Mouse (Mus musculus): ENCODE measurements around the gene Fam178b. TPM values are rescaled to one million over a fixed set of nuclear protein-coding genes. Genes with fewer than 3 reads are reported as not detected.

Gene Fam178b
- polyA plus RNA-seq, 1 experiment: not detected

DNA sequence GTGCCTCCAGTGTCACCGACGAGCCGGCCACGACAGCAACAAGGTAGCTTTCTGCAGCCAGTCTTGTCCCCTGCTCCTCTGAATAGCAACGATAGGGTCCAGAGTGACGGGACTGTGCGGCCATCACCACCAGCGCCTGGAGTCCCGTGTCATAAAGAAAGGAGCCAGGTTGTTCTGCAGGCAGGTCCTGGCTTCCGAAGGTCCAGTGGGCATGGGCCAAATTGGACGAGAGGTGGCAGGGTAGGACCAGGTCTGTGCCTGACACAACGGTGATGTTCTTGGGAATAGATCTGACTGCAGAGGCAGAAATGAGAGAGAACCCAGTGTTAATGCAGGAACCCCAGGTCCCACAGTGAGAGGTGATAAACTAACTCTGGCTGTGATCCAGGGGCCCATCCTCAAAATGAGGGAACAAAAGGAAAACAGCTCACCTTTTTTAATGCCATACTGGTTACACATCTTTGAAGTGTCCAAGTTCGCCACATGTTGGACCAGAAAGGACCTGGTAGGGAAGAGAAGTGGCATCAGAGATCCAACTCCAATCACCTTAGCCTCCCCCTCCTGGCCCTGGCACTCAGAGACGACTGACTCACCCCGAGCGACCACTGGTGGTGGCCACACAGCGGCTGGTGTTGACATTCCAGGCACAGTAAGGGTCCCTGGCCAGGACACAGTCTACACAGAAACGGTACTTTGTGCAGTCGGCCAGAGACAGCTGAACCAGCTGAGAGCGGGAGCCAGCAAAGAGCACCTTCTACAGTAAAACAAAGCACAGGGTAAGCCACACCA, 132.7 kb downstream of the Fam178b start:
- Histone ChIP-seq H3K4me1 (ENCODE audit: control insufficient read depth, insufficient read depth, low read length) (peaks cover 16% of the 10 kb centered on the region), H3K27ac (ENCODE audit: insufficient read depth, low read depth, low read length) (no peak overlapping the region), H3K4me3 (ENCODE audit: insufficient read depth, low read depth, low read length) (no peak overlapping the region)
- WGBS: 84% methylated on average over 20 of the region's 20 CpGs
- no peak for TF ChIP-seq POLR2A (IDR thresholded peaks at IDR 0.05; ENCODE audit: insufficient read depth, low read depth, low read length)
- TF ChIP-seq CTCF (IDR thresholded peaks at IDR 0.05; ENCODE audit: insufficient read depth, low read depth, low read length): no peak

DNA sequence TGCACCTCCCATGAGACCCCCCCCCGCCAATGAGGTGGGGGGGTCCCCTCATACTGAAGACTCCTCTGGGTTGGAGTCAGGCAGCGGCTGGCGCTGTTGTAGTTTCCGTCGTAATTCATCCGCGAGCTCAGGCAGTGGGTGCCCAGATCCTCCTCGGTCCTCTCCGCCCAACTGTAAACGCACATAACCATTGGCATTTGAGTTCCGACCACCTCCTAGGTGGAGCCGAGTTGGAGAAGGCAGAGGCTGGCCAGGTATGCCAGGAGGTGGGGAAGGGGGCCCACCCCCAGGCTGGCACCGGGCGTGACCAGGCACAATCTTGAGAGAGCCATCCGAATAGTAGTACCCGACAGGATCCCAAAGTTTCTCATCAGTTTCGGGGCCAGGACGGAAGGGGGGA, 133.5 kb downstream of the Fam178b start:
- peaks cover 9% of the 10 kb centered on the region for H3K4me1 ChIP-seq (ENCODE audit: control insufficient read depth, insufficient read depth, low read length)
- no peak overlapping the region for H3K4me3 ChIP-seq (ENCODE audit: insufficient read depth, low read depth, low read length)
- WGBS: 82% methylated on average over 18 of the region's 18 CpGs
- TF ChIP-seq CTCF (IDR thresholded peaks at IDR 0.05; ENCODE audit: insufficient read depth, low read depth, low read length) (no peak), POLR2A (IDR thresholded peaks at IDR 0.05; ENCODE audit: insufficient read depth, low read depth, low read length) (no peak)
- H3K27ac ChIP-seq (ENCODE audit: insufficient read depth, low read depth, low read length): no peak overlapping the region

DNA sequence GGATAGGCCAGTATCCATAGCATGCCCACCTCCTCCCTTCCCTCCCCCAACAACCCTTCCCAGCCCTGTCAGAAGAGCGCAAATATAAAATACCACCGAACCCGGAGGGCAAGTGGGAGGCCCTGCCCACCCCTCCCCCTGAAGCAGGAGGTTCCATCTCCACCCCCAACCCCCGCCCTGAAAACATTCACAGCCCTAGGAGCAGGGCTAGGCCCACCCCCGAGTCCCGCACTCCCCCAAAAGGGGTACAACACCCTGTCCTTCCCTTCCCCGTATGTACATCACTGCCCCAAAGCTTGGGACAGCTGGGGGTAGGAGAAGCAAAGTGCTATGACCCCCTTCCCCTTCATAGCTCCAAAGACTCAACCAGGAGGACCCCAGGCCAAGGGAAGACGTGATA, 134.2 kb downstream of the Fam178b start:
- Histone ChIP-seq H3K4me1 (ENCODE audit: control insufficient read depth, insufficient read depth, low read length) (peaks cover 8% of the 10 kb centered on the region), H3K27ac (ENCODE audit: insufficient read depth, low read depth, low read length) (no peak overlapping the region), H3K4me3 (ENCODE audit: insufficient read depth, low read depth, low read length) (no peak overlapping the region)
- TF ChIP-seq POLR2A (IDR thresholded peaks at IDR 0.05; ENCODE audit: insufficient read depth, low read depth, low read length) (no peak), CTCF (IDR thresholded peaks at IDR 0.05; ENCODE audit: insufficient read depth, low read depth, low read length) (no peak)
- 69% methylated on average over 8 of the region's 8 CpGs for WGBS

DNA sequence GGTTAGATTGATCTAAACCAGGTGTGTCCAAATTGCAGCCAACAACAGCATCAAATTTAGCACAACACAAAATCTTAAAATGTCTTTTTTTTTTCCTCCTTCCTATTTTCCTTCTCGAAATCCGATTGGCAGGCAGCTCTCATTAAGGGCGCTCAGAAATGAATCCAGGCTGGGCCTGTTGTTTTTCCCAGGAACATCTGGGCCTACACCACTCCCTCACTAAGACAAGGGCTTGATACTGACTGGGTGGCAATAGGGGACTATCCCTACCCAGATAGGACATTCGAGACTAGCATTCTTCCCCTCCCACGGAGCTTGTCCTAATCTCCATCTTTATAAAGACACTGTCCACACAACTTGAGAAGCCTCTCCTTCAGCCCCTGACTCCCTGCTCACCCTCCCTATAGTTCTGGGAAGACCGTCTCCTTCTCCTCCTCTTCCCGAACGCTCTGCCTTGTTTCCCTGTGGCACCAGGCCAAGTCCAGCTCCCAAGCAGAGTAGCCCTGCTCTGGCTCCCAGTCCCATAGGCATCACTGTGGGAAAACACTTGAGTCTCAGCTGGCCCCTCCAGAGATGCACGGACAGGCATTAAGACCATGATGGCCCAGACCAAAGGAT, 134.9 kb downstream of the Fam178b start:
- Histone ChIP-seq H3K27ac (ENCODE audit: insufficient read depth, low read depth, low read length) (no peak overlapping the region), H3K4me3 (ENCODE audit: insufficient read depth, low read depth, low read length) (no peak overlapping the region), H3K4me1 (ENCODE audit: control insufficient read depth, insufficient read depth, low read length) (peaks cover 8% of the 10 kb centered on the region)
- TF ChIP-seq POLR2A (IDR thresholded peaks at IDR 0.05; ENCODE audit: insufficient read depth, low read depth, low read length) (no peak), CTCF (IDR thresholded peaks at IDR 0.05; ENCODE audit: insufficient read depth, low read depth, low read length) (no peak)
- 53% methylated on average over 9 of the region's 9 CpGs for WGBS

DNA sequence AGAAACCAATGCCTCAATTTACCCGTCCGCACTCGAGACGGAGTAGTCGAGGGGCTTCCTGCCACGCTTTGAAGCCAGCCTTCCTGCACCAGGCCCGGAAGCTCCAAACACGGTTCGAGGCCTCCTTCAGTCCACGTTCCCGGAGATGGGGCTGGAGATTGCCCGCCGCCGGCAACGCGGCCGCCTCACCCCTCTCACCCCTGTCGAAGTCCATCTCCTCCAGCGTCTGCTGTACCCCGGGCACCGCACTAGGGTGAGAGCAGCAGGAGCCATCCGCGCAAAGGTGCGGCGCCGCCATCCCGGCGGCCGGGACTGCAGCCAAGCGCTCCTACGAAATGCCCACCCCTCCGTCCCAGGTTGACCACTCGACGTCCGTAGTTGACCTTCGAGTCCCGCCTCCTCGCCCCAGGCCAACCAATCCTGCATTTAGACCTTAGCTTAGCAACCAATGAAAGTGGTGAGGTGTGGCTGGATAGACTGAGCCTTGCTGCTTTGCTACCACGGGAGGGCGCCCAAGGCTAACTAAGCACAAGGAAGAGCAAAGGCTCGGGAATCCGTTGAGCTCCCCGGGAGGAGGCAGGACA, 136.0 kb downstream of the Fam178b start, which contains the start of gene Ankrd39:
Ankrd39 (minus strand) TSS at position 558 of the 584 bp plus-strand sequence.
- peak within 1 kb of the TSS; percentile 83 for H3K4me3 ChIP-seq (ENCODE audit: insufficient read depth, low read depth, low read length)
- no peak; the same call in 1 of the 2 replicates for TF ChIP-seq POLR2A (IDR thresholded peaks at IDR 0.05; ENCODE audit: insufficient read depth, low read depth, low read length)
- peak; percentile 79 for TF ChIP-seq CTCF (IDR thresholded peaks at IDR 0.05; ENCODE audit: insufficient read depth, low read depth, low read length)
- WGBS: under 1% methylated on average over 43 of the region's 43 CpGs
- H3K27ac ChIP-seq (ENCODE audit: insufficient read depth, low read depth, low read length): 0 out of 2 replicates have a peak within 1 kb of the TSS, but pooled peaks have one; percentile 47
- peaks cover 8% of the 10 kb centered on the region for H3K4me1 ChIP-seq (ENCODE audit: control insufficient read depth, insufficient read depth, low read length)

DNA sequence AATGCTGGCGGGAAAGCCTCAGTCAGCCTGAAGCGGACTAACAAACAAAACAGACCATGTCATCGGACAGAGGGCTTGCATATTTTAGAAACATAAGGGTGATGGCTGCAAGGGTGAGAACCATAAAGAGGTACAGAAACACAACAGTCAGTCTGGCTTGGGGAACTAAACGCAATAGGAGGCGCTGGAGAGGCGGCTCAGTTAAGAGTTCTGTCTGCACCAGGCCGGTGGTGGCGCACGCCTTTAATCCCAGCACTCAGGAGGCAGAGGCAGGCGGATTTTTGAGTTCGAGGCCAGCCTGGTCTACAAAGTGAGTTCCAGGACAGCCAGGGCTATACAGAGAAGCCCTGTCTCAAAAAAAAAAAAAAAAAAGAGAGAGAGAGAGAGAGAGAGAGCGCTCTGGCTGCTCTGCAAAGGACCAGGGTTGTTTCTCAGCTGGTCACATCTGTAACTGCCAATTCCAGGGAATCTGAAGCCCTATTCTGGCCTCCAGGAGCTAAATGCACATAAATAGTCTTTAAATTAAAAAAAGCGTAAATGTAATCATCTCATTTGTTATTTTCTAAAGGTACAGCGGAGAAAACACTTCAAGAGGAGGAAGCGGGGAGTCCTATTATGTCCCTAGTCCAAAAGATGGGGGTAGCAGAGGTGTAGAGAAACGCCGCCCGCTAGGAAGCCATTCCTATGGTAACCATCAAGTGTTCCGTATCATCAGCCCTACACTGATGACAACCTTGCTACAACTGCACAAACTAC, 137.0 kb downstream of the Fam178b start:
- TF ChIP-seq CTCF (IDR thresholded peaks at IDR 0.05; ENCODE audit: insufficient read depth, low read depth, low read length) (no peak), POLR2A (IDR thresholded peaks at IDR 0.05; ENCODE audit: insufficient read depth, low read depth, low read length) (no peak)
- Histone ChIP-seq H3K4me1 (ENCODE audit: control insufficient read depth, insufficient read depth, low read length) (peaks cover 8% of the 10 kb centered on the region), H3K27ac (ENCODE audit: insufficient read depth, low read depth, low read length) (no peak overlapping the region), H3K4me3 (ENCODE audit: insufficient read depth, low read depth, low read length) (peak overlapping the region; percentile 83)
- WGBS: 77% methylated on average over 19 of the region's 19 CpGs

DNA sequence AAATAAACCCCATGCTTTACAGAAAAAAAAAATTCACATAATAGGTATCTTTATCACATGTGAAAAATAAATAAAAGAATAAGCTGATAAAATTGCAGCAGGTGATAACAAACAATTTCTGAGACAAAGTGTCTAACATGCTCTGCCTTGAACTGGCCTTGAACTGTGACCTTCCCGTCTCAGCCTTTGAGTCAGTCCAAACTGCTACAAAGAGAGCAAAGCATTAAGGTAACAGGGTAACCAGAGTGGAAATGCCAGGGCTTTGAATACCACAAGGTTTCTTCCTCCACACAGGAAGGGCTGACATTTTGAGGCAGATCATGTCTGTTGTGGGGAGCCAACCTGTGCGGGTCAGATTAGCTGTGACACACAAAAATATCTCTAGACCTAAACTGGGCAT, 137.6 kb downstream of the Fam178b start:
- no peak overlapping the region for H3K4me3 ChIP-seq (ENCODE audit: insufficient read depth, low read depth, low read length)
- peaks cover 8% of the 10 kb centered on the region for H3K4me1 ChIP-seq (ENCODE audit: control insufficient read depth, insufficient read depth, low read length)
- no peak overlapping the region for H3K27ac ChIP-seq (ENCODE audit: insufficient read depth, low read depth, low read length)
- 88% methylated on average over 2 of the region's 2 CpGs for WGBS
- TF ChIP-seq CTCF (IDR thresholded peaks at IDR 0.05; ENCODE audit: insufficient read depth, low read depth, low read length) (no peak), POLR2A (IDR thresholded peaks at IDR 0.05; ENCODE audit: insufficient read depth, low read depth, low read length) (no peak)

DNA sequence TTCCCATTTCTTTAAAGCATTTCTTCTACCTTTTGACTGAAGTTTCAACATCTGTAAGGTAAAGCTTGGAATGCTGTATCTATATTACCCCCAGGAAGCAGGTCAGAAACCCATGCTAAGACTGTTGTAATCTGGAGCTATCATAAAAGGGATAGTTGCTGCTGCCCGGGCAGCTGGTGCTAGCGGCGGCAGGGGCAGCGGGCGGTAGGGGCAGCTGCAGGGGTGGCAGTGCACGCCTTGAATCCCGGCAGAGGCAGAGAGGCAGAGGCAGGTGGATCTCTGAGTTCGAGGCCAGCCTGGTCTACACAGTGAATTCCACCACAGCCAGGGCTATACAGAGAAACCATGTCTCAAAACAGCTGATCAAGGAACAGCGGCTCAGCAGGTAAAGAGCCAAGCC, 140.1 kb downstream of the Fam178b start:
- H3K27ac ChIP-seq (ENCODE audit: insufficient read depth, low read depth, low read length): no peak overlapping the region
- no peak overlapping the region for H3K4me3 ChIP-seq (ENCODE audit: insufficient read depth, low read depth, low read length)
- H3K4me1 ChIP-seq (ENCODE audit: control insufficient read depth, insufficient read depth, low read length): peaks cover 8% of the 10 kb centered on the region
- WGBS: 96% methylated on average over 9 of the region's 9 CpGs
- TF ChIP-seq CTCF (IDR thresholded peaks at IDR 0.05; ENCODE audit: insufficient read depth, low read depth, low read length) (no peak), POLR2A (IDR thresholded peaks at IDR 0.05; ENCODE audit: insufficient read depth, low read depth, low read length) (no peak)
